17 mouse cellular contexts compared by ENCODE assay signal in genomic region chr1:42258594-42258910, GRCm38 (mm10).
DNase-seq lines count a peak whose midpoint lies in the region; ATAC-seq lines count a peak whose summit lies in the region.
"Had no signal": no experiment of that assay in that cellular context is flagged by ENCODE, and none has a peak within 500 bp of the region (broad histone marks: within the 10 kb centered on the region; RNA-seq: fewer than 3 reads in every experiment).

No protein-coding gene starts in this region.

- H3K9me3 ChIP-seq in heart, embryonic 14.5 days (ENCODE audit: control insufficient read depth, low read length) = no peaks in the 10 kb centered on the region
- no peaks in the 10 kb centered on the region for H3K9me3 ChIP-seq in forebrain, embryonic 11.5 days (ENCODE audit: control insufficient read depth, low read length)
- no peaks in the 10 kb centered on the region for H3K9me3 ChIP-seq in hindbrain, embryonic 13.5 days
- no peaks in the 10 kb centered on the region for H3K9me3 ChIP-seq in midbrain, embryonic 15.5 days
- H3K9me3 ChIP-seq in heart, embryonic 11.5 days (replicated peaks; ENCODE audit: control insufficient read depth, low read length) = no peaks in the 10 kb centered on the region
- H3K9me3 ChIP-seq: embryonic facial prominence, embryonic 12.5 days; heart, embryonic 12.5 days had no signal

- WGBS in heart, embryonic 14.5 days = 22% methylated on average over 4 of the region's 4 CpGs
- 49% methylated on average over 4 of the region's 4 CpGs for WGBS in forebrain, embryonic 11.5 days
- WGBS in hindbrain, embryonic 13.5 days = 40% methylated on average over 4 of the region's 4 CpGs
- WGBS in midbrain, embryonic 15.5 days = 27% methylated on average over 4 of the region's 4 CpGs
- 32% methylated on average over 4 of the region's 4 CpGs for WGBS in heart, embryonic 11.5 days (ENCODE audit: insufficient replicate concordance)

- intact Hi-C loops in heart, postnatal 14 days (cut with DNase I) = loop anchor here (10.0 kb wide), 1 partner anchor 436 kb away; the partner anchor contains the start of gene Pou3f3

- no peaks in the 10 kb centered on the region for H3K36me3 ChIP-seq in heart, embryonic 14.5 days (ENCODE audit: control insufficient read depth, insufficient read depth, low read length)
- no peaks in the 10 kb centered on the region for H3K36me3 ChIP-seq in forebrain, embryonic 11.5 days (ENCODE audit: control insufficient read depth, insufficient read depth, low read length)
- no peaks in the 10 kb centered on the region for H3K36me3 ChIP-seq in hindbrain, embryonic 13.5 days
- no peaks in the 10 kb centered on the region for H3K36me3 ChIP-seq in midbrain, embryonic 15.5 days (replicated peaks)
- no peaks in the 10 kb centered on the region for H3K36me3 ChIP-seq in heart, embryonic 11.5 days (ENCODE audit: control insufficient read depth, insufficient read depth, low read length)
- H3K36me3 ChIP-seq: embryonic facial prominence, embryonic 12.5 days; heart, embryonic 12.5 days had no signal

- H3K4me2 ChIP-seq in heart, embryonic 14.5 days (ENCODE audit: low read length) = peak overlapping the region; percentile 58; the same call in 1 of the 2 replicates
- H3K4me2 ChIP-seq in forebrain, embryonic 11.5 days (ENCODE audit: low read depth, low read length, severe bottlenecking) = peak overlapping the region; percentile 28; the same call in 1 of the 2 replicates
- H3K4me2 ChIP-seq in hindbrain, embryonic 13.5 days = peak overlapping the region; percentile 33
- H3K4me2 ChIP-seq in midbrain, embryonic 15.5 days = peak overlapping the region; percentile 36
- H3K4me2 ChIP-seq in heart, embryonic 11.5 days = no peak overlapping the region
- H3K4me2 ChIP-seq: embryonic facial prominence, embryonic 12.5 days had no signal

- no peak overlapping the region for H3K4me3 ChIP-seq in heart, embryonic 14.5 days (ENCODE audit: control insufficient read depth in 1 of 2, insufficient read depth in 1 of 2, low read depth in 1 of 2, low read length in 2 of 2)
- no peak overlapping the region for H3K4me3 ChIP-seq in forebrain, embryonic 11.5 days (ENCODE audit: low read depth, low read length)
- H3K4me3 ChIP-seq in hindbrain, embryonic 13.5 days = no peak overlapping the region
- no peak overlapping the region for H3K4me3 ChIP-seq in midbrain, embryonic 15.5 days
- H3K4me3 ChIP-seq in heart, embryonic 11.5 days (ENCODE audit: low read depth, low read length) = no peak overlapping the region
- H3K4me3 ChIP-seq: embryonic facial prominence, embryonic 12.5 days had no signal

- H3K4me1 ChIP-seq in heart, embryonic 14.5 days (ENCODE audit: control insufficient read depth in 2 of 2, insufficient read depth in 2 of 2, low read length in 2 of 2) = peaks cover 9 to 11% of the 10 kb centered on the region in 2 experiments
- H3K4me1 ChIP-seq in forebrain, embryonic 11.5 days (replicated peaks; ENCODE audit: control insufficient read depth, insufficient read depth, low read length) = peaks cover 20% of the 10 kb centered on the region; the same call in 1 of the 2 replicates
- peaks cover 51% of the 10 kb centered on the region for H3K4me1 ChIP-seq in hindbrain, embryonic 13.5 days (replicated peaks)
- H3K4me1 ChIP-seq in midbrain, embryonic 15.5 days = peaks cover 41% of the 10 kb centered on the region
- H3K4me1 ChIP-seq in heart, embryonic 11.5 days (ENCODE audit: control insufficient read depth, insufficient read depth, low read length) = 0 out of 2 replicates have a peak, but pooled peaks cover 4% of the 10 kb centered on the region

- H3K9ac ChIP-seq in heart, embryonic 14.5 days (ENCODE audit: low read length) = no peak overlapping the region
- peak overlapping the region; percentile 4 for H3K9ac ChIP-seq in forebrain, embryonic 11.5 days (ENCODE audit: low read length)
- H3K9ac ChIP-seq in hindbrain, embryonic 13.5 days = peak overlapping the region; percentile 62
- peak overlapping the region; percentile 19; the same call in 1 of the 2 replicates for H3K9ac ChIP-seq in midbrain, embryonic 15.5 days
- no peak overlapping the region for H3K9ac ChIP-seq in heart, embryonic 11.5 days (ENCODE audit: low read depth, low read length)
- H3K9ac ChIP-seq: embryonic facial prominence, embryonic 12.5 days had no signal

- no peak overlapping the region for H3K27ac ChIP-seq in heart, embryonic 14.5 days (replicated peaks in 1 of 2; ENCODE audit: control insufficient read depth in 1 of 2, insufficient read depth in 1 of 2, low read depth in 2 of 2, low read length in 2 of 2)
- H3K27ac ChIP-seq in forebrain, embryonic 11.5 days (ENCODE audit: low read depth, low read length) = peak overlapping the region; percentile 87
- H3K27ac ChIP-seq in hindbrain, embryonic 13.5 days = peak overlapping the region; percentile 89
- H3K27ac ChIP-seq in midbrain, embryonic 15.5 days = peak overlapping the region; percentile 80
- no peak overlapping the region for H3K27ac ChIP-seq in heart, embryonic 11.5 days (ENCODE audit: low read depth, low read length)
- H3K27ac ChIP-seq: embryonic facial prominence, embryonic 12.5 days had no signal

- no peak for ATAC-seq in heart, embryonic 14.5 days (ENCODE audit: insufficient number of reproducible peaks, insufficient read depth, low FRiP score, low read depth)
- no peak for ATAC-seq in forebrain, embryonic 11.5 days (replicated peaks; ENCODE audit: low FRiP score)
- no peak; the same call in 1 of the 2 replicates for ATAC-seq in hindbrain, embryonic 13.5 days (ENCODE audit: low FRiP score)
- 0 out of 2 replicates have a peak, but pooled peaks have one; percentile 2 for ATAC-seq in midbrain, embryonic 15.5 days (replicated peaks)
- no peak for ATAC-seq in heart, embryonic 11.5 days (replicated peaks; ENCODE audit: insufficient number of reproducible peaks, low FRiP score, low TSS enrichment)
- ATAC-seq: inflammation-experienced regulatory T-cells, adult 6 months had no signal

- no peaks in the 10 kb centered on the region; the same call in 1 of the 2 replicates for H3K27me3 ChIP-seq in heart, embryonic 14.5 days (ENCODE audit: control insufficient read depth, insufficient read depth, low read length)
- no peaks in the 10 kb centered on the region for H3K27me3 ChIP-seq in forebrain, embryonic 11.5 days (ENCODE audit: control insufficient read depth, insufficient read depth, low read length)
- no peaks in the 10 kb centered on the region for H3K27me3 ChIP-seq in hindbrain, embryonic 13.5 days
- no peaks in the 10 kb centered on the region for H3K27me3 ChIP-seq in midbrain, embryonic 15.5 days (replicated peaks)
- no peaks in the 10 kb centered on the region for H3K27me3 ChIP-seq in heart, embryonic 11.5 days (ENCODE audit: control insufficient read depth, insufficient read depth, low read length)
- H3K27me3 ChIP-seq: CH12.LX; embryonic facial prominence, embryonic 12.5 days; heart, embryonic 12.5 days had no signal

- no peak for DNase-seq in heart, postnatal 14 days
- no peak for DNase-seq in forebrain, embryonic 11.5 days (ENCODE audit: low spot score)
- DNase-seq in embryo, embryonic 10.5 days (ENCODE audit: low spot score) = no peak
- no peak for DNase-seq in urinary bladder, postnatal 4 days (ENCODE audit: low spot score in 2 of 2)
- DNase-seq: cerebellum, adult 9-11 months; gastrocnemius, postnatal 25 days; liver; lung, adult 18-20 months; lung, postnatal 4 days had no signal

Comparison
In these comparisons a context has a peak if more than half of its experiments do, and no peak if none do; other contexts are left out.
1. H3K27ac ChIP-seq: peak in forebrain, embryonic 11.5 days (single experiment), hindbrain, embryonic 13.5 days (single experiment) and midbrain, embryonic 15.5 days (single experiment); none in heart, embryonic 14.5 days (0 of 2) and heart, embryonic 11.5 days (single experiment).
2. H3K9ac ChIP-seq: peak in forebrain, embryonic 11.5 days (single experiment), hindbrain, embryonic 13.5 days (single experiment) and midbrain, embryonic 15.5 days (single experiment); none in heart, embryonic 14.5 days (single experiment) and heart, embryonic 11.5 days (single experiment).